Mouse (Mus musculus) hindbrain, embryonic 15.5 days (tissue): ENCODE data around the gene Cygb. TPM values are rescaled to one million over a fixed set of nuclear protein-coding genes. Genes with fewer than 3 reads are reported as not detected.

Source experiments
- ATAC-seq: fragments of 200-750 bp; cut with Nextera tagmentation; 2 replicates; pipeline ENCODE4 v1.8.0; 2017; ENCODE audit warnings: low read depth, moderate number of reproducible peaks, moderate TSS enrichment; ENCODE audit not compliant: low FRiP score
- H3K27ac ChIP-seq: fragments of 300-500 bp; sonication (generic); replicated peaks from 2 replicates; pipeline ENCODE4 v1.5.1; 2015; ENCODE audit warnings: mild to moderate bottlenecking, inconsistent platforms
- H3K27me3 ChIP-seq: fragments of 300-500 bp; sonication (generic); 2 replicates; pipeline ENCODE4 v1.6.1; 2015; ENCODE audit warnings: control low read depth, inconsistent platforms
- H3K36me3 ChIP-seq: fragments of 300-500 bp; sonication (generic); 2 replicates; pipeline ENCODE4 v1.6.1; 2015; ENCODE audit warnings: control low read depth, inconsistent platforms
- H3K4me1 ChIP-seq: fragments of 300-500 bp; sonication (generic); replicated peaks from 2 replicates; pipeline ENCODE4 v1.6.1; 2015; ENCODE audit warnings: control low read depth, inconsistent platforms
- H3K4me2 ChIP-seq: fragments of 300-500 bp; sonication (generic); 2 replicates; pipeline ENCODE4 v1.6.1; 2015; ENCODE audit warnings: moderate library complexity, mild to moderate bottlenecking, inconsistent platforms
- H3K4me3 ChIP-seq: fragments of 300-500 bp; sonication (generic); 2 replicates; pipeline ENCODE4 v1.5.1; 2015; ENCODE audit warnings: mild to moderate bottlenecking, inconsistent platforms
- H3K9ac ChIP-seq: fragments of 300-500 bp; sonication (generic); 2 replicates; pipeline ENCODE4 v1.6.1; 2015; ENCODE audit warnings: inconsistent platforms
- H3K9me3 ChIP-seq: fragments of 300-500 bp; sonication (generic); 2 replicates; pipeline ENCODE4 v1.6.1; 2016; ENCODE audit warnings: control low read depth, inconsistent platforms
- WGBS: fragments of 180-500 bp; shearing (Covaris S2); methylation state at CpG from one replicate; pipeline ENCODE4 v1.1.7; 2015; 5-methylcytosine and 5-hydroxymethylcytosine counted together
- polyA plus RNA-seq: library from polyadenylated mRNA; unstranded; fragments of >200 nt; fragmentation: Nextera tagmentation; extraction: Ambion mirVana; gene quantifications from 2 replicates; pipeline ENCODE4 v1.2.1, GENCODE M21; 2015

Cygb gene
- polyA plus RNA-seq, 1 experiment from 2014 or later = 29.1 TPM

DNA sequence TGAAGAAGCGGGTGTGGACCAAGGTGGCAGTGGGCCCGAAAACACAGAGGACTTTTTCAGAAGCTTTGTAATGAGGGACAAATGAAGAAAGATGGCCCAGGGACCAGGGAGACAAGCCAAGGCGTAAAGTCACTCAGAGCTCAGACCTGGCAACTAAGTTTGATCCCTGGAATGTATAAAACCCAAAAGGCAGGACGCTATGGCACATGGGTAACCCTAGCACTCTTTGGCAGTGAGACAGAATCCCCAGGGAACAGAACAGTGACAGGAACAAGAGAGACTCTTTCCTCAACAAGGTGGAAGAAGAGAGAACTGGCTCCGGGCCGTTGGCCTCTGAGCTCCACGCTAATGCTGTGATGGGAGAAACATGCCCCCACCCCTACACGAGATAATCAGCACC lies 3.3 kb downstream of the Cygb start:
- H3K9me3 ChIP-seq = no peaks in the 10 kb centered on the region
- WGBS = 81% methylated on average over 8 of the region's 8 CpGs
- H3K27me3 ChIP-seq = 0 out of 2 replicates have a peak, but pooled peaks cover 5% of the 10 kb centered on the region
- H3K27ac ChIP-seq = no peak overlapping the region
- H3K4me2 ChIP-seq = no peak overlapping the region
- H3K36me3 ChIP-seq = no peaks in the 10 kb centered on the region
- no peak for ATAC-seq
- H3K4me1 ChIP-seq = peaks cover 39% of the 10 kb centered on the region
- H3K9ac ChIP-seq = no peak overlapping the region
- H3K4me3 ChIP-seq = no peak overlapping the region

DNA sequence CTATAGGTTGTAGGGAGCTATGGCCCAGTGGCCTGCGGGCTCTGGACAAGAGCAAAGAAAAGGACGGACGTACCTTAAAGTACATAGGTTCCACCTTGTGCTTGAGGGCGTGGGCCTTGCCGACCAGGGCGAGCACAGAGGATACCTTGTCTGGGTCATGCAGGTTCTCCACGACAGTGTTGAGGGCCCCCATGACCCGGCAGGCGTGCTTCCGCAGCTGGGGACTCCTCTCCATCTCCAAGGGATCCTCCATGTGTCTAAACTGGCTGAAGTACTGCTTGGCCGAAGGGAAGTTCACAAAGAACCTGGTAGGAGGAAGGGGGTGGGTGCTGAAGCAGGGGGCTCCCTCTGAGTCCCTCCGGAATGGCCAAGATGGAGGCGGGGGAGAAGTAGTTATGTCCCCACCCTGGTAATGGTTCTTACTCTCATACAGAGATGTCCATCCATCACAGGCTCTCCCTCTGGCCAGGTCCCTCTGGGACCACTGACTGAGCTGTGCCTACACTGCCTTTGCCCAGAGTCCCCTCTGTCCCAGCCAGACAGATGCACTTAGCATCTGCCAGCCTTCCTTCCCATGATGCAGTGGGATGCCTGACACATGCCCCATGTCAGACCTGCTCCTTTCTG lies 4.3 kb downstream of the Cygb start:
- no peak overlapping the region for H3K9ac ChIP-seq
- no peak overlapping the region for H3K4me2 ChIP-seq
- 0 out of 2 replicates have a peak, but pooled peaks cover 5% of the 10 kb centered on the region for H3K27me3 ChIP-seq
- H3K4me3 ChIP-seq = no peak overlapping the region
- WGBS = 94% methylated on average over 13 of the region's 13 CpGs
- H3K27ac ChIP-seq = no peak overlapping the region
- H3K4me1 ChIP-seq = peaks cover 39% of the 10 kb centered on the region
- no peaks in the 10 kb centered on the region for H3K36me3 ChIP-seq
- no peak for ATAC-seq
- no peaks in the 10 kb centered on the region for H3K9me3 ChIP-seq

DNA sequence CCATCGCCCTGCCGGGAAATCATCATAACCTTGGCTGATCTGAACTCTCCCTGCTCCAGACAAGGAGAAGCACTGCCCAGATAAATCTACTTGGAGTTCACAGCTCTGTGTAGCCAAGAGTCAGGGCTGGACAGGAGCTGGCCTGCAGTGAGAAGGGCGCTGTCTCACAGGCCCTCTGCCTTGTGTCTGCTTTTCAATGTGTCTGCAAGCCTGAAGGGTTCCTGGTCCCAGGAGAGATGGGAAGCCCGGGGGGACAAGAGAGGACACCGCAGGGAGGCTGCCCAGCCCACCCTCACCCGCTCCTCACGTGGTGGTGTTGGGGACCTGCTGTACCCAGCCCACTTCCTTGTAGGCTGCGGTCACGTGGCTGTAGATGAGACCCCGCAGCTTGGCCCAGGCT lies 5.1 kb downstream of the Cygb start:
- ATAC-seq = no peak
- Histone ChIP-seq H3K4me2 (no peak overlapping the region), H3K4me1 (peaks cover 40% of the 10 kb centered on the region), H3K9ac (no peak overlapping the region), H3K4me3 (no peak overlapping the region), H3K27ac (no peak overlapping the region), H3K27me3 (0 out of 2 replicates have a peak, but pooled peaks cover 5% of the 10 kb centered on the region), H3K9me3 (no peaks in the 10 kb centered on the region), H3K36me3 (no peaks in the 10 kb centered on the region)
- WGBS = 74% methylated on average over 10 of the region's 10 CpGs

DNA sequence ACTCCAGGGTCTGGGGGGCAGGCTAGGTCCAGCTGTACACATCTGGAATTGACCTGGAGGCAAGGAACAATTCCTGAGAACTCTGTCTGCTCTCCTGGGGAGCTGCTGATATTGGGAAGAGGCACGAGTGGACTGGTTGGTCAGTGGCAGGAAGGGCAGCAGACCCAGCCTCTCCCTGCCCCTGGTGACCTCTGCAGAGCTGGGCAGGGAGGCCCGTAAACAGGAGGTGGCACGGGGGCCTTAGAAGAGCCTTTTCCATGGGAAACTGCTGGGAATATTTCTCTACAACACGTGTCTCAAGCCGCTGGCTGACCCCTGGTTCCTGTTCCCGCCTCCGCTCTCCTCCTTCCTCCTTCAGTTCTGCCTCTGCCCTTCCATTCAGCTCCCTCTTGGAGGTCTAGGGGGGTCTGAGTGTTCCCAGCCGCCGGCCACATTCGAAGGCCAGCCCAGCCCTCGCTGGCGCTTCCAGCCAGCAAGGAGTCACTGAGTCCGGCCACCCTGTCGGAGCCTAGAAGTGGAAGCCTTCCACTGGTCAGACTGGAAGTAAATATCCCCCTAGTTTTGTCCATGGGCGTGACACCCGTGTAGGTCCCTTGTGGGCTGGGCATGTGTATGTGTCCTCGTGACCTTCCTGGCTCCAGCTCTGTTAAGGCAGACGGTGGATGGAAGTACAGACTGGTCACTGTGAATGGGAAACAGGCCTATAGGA lies 5.7 kb downstream of the Cygb start:
- WGBS = 54% methylated on average over 18 of the region's 18 CpGs
- H3K4me2 ChIP-seq = no peak overlapping the region
- no peak overlapping the region for H3K27ac ChIP-seq
- no peak overlapping the region for H3K9ac ChIP-seq
- no peak for ATAC-seq
- H3K36me3 ChIP-seq = no peaks in the 10 kb centered on the region
- no peaks in the 10 kb centered on the region for H3K9me3 ChIP-seq
- H3K4me3 ChIP-seq = no peak overlapping the region
- H3K4me1 ChIP-seq = peaks cover 41% of the 10 kb centered on the region
- 0 out of 2 replicates have a peak, but pooled peaks cover 5% of the 10 kb centered on the region for H3K27me3 ChIP-seq

DNA sequence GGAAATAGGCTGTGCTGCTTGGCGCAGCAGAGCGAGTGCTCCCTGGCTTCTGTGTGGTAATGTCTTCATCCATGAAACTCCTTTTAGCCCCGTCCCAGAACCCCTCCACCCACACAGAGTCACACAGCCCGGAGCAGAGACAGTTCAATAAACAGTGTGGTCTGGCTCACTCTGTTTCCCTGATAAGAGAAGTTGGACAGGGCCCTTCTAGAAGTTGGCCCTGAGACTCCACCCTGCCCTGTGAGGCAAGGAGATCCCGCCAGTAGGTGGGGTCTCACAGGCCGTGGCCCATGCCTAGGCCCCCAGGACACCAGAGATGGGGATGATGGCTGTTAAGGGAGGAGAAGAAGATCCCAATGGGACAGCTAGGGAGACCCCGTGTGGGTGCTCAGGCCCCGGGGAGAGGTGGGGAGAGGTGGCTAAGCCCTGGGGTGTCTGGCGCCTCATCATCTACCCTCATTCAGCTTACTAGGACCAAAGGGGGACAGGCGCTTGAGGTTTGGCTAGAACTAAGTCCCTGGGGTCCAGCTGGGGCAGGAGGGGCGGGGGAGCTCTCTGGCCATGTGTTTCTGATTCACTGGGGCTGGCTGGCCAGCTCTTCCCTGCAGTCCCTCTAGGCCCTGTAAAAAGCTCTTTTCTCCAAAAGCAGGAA lies 6.6 kb downstream of the Cygb start:
- Histone ChIP-seq H3K9me3 (no peaks in the 10 kb centered on the region), H3K4me2 (no peak overlapping the region), H3K27ac (no peak overlapping the region; the same call in 1 of the 2 replicates), H3K9ac (no peak overlapping the region), H3K4me1 (peaks cover 33% of the 10 kb centered on the region), H3K4me3 (no peak overlapping the region), H3K36me3 (no peaks in the 10 kb centered on the region), H3K27me3 (0 out of 2 replicates have a peak, but pooled peaks cover 5% of the 10 kb centered on the region)
- no peak for ATAC-seq
- 59% methylated on average over 11 of the region's 11 CpGs for WGBS

DNA sequence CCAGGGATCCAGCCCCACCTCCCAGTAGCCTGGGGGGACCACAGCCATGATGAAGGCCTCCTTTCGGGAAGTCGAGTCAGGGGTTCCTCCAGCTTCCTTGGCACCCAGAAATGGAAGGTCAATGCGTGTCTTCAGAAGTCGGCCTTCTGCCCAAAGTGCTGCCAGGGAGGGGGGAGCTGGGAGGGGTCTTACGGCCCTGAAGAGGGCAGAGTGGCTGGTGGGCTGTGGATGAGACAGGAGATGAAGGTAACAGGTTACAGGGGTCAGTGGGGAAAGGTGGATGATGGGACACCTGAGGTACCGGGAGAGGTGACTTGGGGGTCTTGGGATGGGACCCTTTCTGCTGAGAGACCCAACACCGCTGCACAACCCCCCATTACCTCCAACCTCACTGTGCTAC lies 7.3 kb downstream of the Cygb start:
- 87% methylated on average over 7 of the region's 7 CpGs for WGBS
- no peak overlapping the region for H3K27ac ChIP-seq
- no peak overlapping the region for H3K4me3 ChIP-seq
- 0 out of 2 replicates have a peak, but pooled peaks cover 5% of the 10 kb centered on the region for H3K27me3 ChIP-seq
- no peak overlapping the region for H3K4me2 ChIP-seq
- H3K36me3 ChIP-seq = no peaks in the 10 kb centered on the region
- no peak for ATAC-seq
- H3K9ac ChIP-seq = no peak overlapping the region
- H3K9me3 ChIP-seq = no peaks in the 10 kb centered on the region
- peaks cover 26% of the 10 kb centered on the region for H3K4me1 ChIP-seq

DNA sequence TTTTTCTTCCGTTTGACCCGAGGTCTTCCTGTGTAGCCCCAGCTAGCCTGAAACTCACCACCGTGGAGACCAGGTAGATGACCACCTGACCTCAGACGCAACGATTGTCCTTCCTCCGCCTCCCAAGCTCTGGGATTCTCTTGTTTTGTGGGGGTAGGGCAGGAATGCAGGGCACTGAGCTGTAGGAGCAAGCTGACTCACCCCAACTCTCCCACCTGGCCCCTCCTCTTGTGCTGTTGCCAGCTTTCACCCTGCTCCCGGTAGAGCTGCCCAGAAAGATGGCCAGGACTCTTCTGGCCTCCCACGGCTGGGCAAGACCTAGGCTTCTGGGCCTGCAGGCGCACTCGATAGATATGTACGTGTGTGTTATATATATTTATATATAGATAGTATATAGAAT lies 8.0 kb downstream of the Cygb start:
- H3K27me3 ChIP-seq = 0 out of 2 replicates have a peak, but pooled peaks cover 5% of the 10 kb centered on the region
- no peak overlapping the region for H3K4me2 ChIP-seq
- no peak for ATAC-seq
- H3K4me3 ChIP-seq = no peak overlapping the region
- H3K27ac ChIP-seq = no peak overlapping the region
- H3K36me3 ChIP-seq = no peaks in the 10 kb centered on the region
- peaks cover 20% of the 10 kb centered on the region for H3K4me1 ChIP-seq
- H3K9ac ChIP-seq = no peak overlapping the region
- WGBS = 73% methylated on average over 11 of the region's 11 CpGs
- H3K9me3 ChIP-seq = no peaks in the 10 kb centered on the region

DNA sequence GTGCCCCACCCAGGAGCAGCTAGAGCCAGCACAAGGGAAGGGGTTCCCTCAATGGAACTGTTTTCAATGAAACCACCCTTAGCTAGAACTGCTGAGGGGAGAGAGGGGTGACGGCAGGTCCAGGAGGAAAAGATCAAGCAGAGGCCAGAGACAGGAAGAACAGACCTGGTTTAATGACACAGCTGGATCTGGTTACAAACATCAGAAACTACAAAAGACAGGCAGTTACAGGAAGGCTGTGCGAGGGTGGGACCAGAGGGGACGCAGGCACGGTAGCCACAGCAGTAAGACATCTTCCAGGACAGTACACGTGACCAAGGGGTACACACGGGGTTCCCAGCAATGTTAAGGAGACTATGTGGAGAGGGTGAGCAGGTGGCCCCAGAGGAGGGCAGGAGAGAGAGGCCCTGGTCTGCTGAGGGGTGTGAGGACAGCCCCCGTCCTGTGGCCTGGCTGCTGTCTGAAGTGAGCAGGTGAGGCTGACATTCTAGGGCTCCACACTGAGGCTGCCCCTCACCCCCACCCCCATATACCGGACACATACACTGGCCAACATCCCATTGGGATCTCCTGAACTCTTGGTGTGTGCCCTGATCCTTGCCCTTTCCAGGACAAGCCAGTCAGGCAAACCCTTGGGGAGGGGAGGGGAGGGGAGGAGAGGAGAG lies 8.5 kb downstream of the Cygb start:
- ATAC-seq = no peak
- Histone ChIP-seq H3K4me1 (peaks cover 16% of the 10 kb centered on the region), H3K9me3 (no peaks in the 10 kb centered on the region), H3K27me3 (0 out of 2 replicates have a peak, but pooled peaks cover 5% of the 10 kb centered on the region), H3K4me2 (no peak overlapping the region), H3K27ac (no peak overlapping the region), H3K9ac (no peak overlapping the region), H3K4me3 (no peak overlapping the region), H3K36me3 (no peaks in the 10 kb centered on the region)
- WGBS = 79% methylated on average over 8 of the region's 8 CpGs

DNA sequence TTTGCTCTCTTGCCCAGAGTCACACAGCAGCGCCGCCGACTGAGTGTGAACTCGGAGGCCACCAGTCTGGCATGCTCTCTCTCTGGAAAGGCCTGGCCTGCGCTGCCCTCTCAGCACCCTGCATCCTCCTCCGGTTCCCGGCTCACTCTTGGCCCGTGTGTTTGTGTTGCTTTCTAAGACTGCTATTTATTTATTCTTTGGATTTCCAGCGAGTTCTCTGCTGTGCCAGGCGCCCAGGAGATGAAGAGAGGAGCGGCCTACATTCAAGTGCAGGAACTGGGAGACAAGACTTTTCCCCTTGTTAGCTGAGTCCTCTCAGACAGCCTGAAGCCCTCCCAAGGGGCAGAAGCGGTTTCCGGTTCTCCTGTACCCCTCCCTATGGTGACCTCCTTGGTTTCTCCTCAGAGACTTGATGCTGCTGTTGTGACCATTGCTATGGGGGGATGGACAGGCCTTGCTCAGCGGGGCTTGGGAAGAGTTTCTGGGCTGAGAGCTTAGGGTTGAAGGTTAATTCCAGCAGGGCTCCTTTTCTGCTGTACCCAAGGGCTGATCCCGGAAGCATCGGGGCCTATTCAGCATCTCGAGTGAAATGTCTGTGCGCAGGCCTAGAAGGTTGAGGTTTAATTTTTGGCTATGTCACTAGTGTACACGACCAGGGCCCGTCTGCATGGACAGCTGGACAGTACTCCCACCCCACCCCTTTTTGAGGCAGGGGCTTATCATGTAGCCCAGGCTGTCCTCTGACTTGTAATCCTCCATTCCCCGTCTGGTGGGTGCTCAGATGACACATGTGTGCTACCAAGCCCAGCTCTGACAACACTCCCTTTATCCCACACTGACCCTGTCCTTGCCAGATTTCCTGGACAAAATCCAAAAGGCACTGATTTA lies 9.6 kb downstream of the Cygb start:
- Histone ChIP-seq H3K9me3 (no peaks in the 10 kb centered on the region), H3K4me2 (peak overlapping the region; percentile 54), H3K4me1 (peaks cover 16% of the 10 kb centered on the region), H3K27ac (peak overlapping the region; percentile 47; the same call in 1 of the 2 replicates), H3K36me3 (no peaks in the 10 kb centered on the region), H3K4me3 (no peak overlapping the region), H3K27me3 (0 out of 2 replicates have a peak, but pooled peaks cover 3% of the 10 kb centered on the region), H3K9ac (peak overlapping the region; percentile 25; the same call in 1 of the 2 replicates)
- ATAC-seq = no peak
- WGBS = 47% methylated on average over 21 of the region's 21 CpGs

DNA sequence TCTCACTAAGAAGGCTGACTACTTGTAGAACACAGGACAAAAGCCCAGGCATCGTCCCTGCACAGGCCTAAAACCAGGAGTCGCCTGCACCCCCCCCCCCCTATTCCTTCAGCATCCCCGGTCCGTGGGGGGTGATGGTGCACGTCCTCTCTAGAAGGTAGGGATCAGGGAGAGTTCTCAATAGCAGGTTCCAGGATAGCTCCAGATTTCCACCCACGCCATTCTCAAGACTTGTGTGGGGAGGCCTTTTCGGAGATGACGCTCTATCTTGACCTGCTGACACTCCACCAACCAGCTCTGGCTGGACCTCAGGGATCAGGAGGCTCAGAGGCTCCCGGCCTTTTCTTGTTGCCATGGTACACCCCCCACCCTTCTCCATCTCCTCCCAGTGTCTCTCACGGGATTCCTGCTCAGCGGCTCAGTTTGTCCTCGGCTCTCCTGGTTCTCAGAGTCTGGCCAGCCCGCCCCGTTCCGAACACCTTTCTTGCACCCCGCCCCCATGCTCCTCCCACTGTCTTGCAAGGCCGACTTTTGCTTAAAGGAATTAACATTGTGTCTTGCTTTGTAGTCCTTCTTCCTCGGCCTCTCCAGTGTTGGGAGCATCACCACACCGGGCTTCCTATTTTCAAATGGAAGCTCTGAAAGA lies 10.4 kb downstream of the Cygb start:
- peak overlapping the region; percentile 25 for H3K9ac ChIP-seq
- no peaks in the 10 kb centered on the region for H3K36me3 ChIP-seq
- 7% methylated on average over 19 of the region's 19 CpGs for WGBS
- no peaks in the 10 kb centered on the region for H3K9me3 ChIP-seq
- peak overlapping the region; percentile 54 for H3K4me2 ChIP-seq
- H3K4me3 ChIP-seq = no peak overlapping the region
- 0 out of 2 replicates have a peak, but pooled peaks cover 2% of the 10 kb centered on the region for H3K27me3 ChIP-seq
- peak overlapping the region; percentile 47; the same call in 1 of the 2 replicates for H3K27ac ChIP-seq
- H3K4me1 ChIP-seq = peaks cover 16% of the 10 kb centered on the region
- peak; percentile 52 for ATAC-seq
